8 mouse cellular contexts compared by ENCODE assay signal in the genomic region with DNA sequence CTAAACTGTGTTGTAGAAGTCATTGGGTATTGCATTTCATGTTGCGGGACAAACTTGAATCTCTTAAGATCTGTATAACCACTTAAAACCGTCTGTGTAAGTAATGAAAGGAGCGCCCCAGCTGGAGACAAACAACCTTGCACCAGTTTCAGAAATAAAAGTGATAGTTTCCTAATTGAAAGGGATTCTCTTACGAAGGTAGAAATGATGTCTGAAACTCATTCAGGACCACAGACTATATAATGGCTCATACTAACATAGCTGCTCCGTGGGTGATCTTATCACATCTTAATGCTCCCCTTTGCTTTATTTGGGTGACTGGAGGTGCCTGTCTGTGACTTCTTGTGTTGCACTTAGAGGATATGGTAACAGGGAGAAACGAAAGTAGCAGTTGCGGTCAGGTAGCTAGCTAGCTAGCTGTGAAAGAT. TPM values are rescaled to one million over a fixed set of nuclear protein-coding genes. Genes with fewer than 3 reads are reported as not detected.
DNase-seq lines count a peak whose midpoint lies in the region; ATAC-seq and TF ChIP-seq lines count a peak whose summit lies in the region.

No protein-coding gene starts in this region.

- peaks cover 8% of the 10 kb centered on the region; the same call in 1 of the 2 replicates for H3K4me1 ChIP-seq in cerebellum, adult 2 months (ENCODE audit: control insufficient read depth, insufficient read depth, low read length)
- H3K4me1 ChIP-seq in embryonic facial prominence, embryonic 14.5 days (ENCODE audit: control insufficient read depth, insufficient read depth, low read length): no peaks in the 10 kb centered on the region
- H3K4me1 ChIP-seq in intestine, embryonic 14.5 days (replicated peaks; ENCODE audit: control insufficient read depth, insufficient read depth, low read length): peaks cover 7% of the 10 kb centered on the region
- H3K4me1 ChIP-seq in midbrain, embryonic 10.5 days: peaks cover 10% of the 10 kb centered on the region

- H3K36me3 ChIP-seq in embryonic facial prominence, embryonic 14.5 days (ENCODE audit: control insufficient read depth, insufficient read depth, low read length): no peaks in the 10 kb centered on the region
- no peaks in the 10 kb centered on the region for H3K36me3 ChIP-seq in intestine, embryonic 14.5 days (ENCODE audit: control insufficient read depth, insufficient read depth, low read length)
- H3K36me3 ChIP-seq in midbrain, embryonic 10.5 days: no peaks in the 10 kb centered on the region

- DNase-seq in cerebellum, adult 2 months: no peak
- DNase-seq in cerebellum, postnatal 25 days: no peak
- peak; percentile 76 for DNase-seq in CD4-positive, CD25-positive, alpha-beta regulatory T cell, adult 2 months (ENCODE audit: low read depth, low spot score)
- peak; percentile 48 for DNase-seq in embryonic facial prominence, embryonic 14.5 days (ENCODE audit: low spot score)
- no peak for DNase-seq in intestine, embryonic 14.5 days (ENCODE audit: low spot score)
- DNase-seq in midbrain, embryonic 10.5 days (ENCODE audit: low spot score): no peak
- DNase-seq in left cerebral cortex, postnatal 10 days (ENCODE audit: extremely low spot score in 1 of 2, low spot score in 2 of 2): no peak
- no peak for DNase-seq in cerebellum, adult 11-12 months

- H3K4me2 ChIP-seq in embryonic facial prominence, embryonic 14.5 days (ENCODE audit: low read depth, low read length): peak overlapping the region; percentile 57
- H3K4me2 ChIP-seq in intestine, embryonic 14.5 days (ENCODE audit: low read length): peak overlapping the region; percentile 77

- no peak for ATAC-seq in embryonic facial prominence, embryonic 14.5 days (ENCODE audit: low read depth)
- no peak for ATAC-seq in intestine, embryonic 14.5 days (replicated peaks; ENCODE audit: low FRiP score, low TSS enrichment, low read depth)

- WGBS in cerebellum, adult 2 months: 27% methylated on average over 7 of the region's 7 CpGs
- 33% methylated on average over 7 of the region's 7 CpGs for WGBS in embryonic facial prominence, embryonic 14.5 days
- 37% methylated on average over 7 of the region's 7 CpGs for WGBS in intestine, embryonic 14.5 days
- WGBS in midbrain, embryonic 10.5 days: 44% methylated on average over 7 of the region's 7 CpGs

- H3K27me3 ChIP-seq in cerebellum, adult 2 months (ENCODE audit: control insufficient read depth, insufficient read depth, low read length): no peaks in the 10 kb centered on the region
- no peaks in the 10 kb centered on the region for H3K27me3 ChIP-seq in embryonic facial prominence, embryonic 14.5 days (replicated peaks; ENCODE audit: control insufficient read depth, insufficient read depth, low read length)
- H3K27me3 ChIP-seq in intestine, embryonic 14.5 days (replicated peaks; ENCODE audit: control insufficient read depth, insufficient read depth, low read length): no peaks in the 10 kb centered on the region
- peaks cover 12% of the 10 kb centered on the region; the same call in 1 of the 2 replicates for H3K27me3 ChIP-seq in midbrain, embryonic 10.5 days (ENCODE audit: low read depth, poor library complexity, severe bottlenecking)

- no peak overlapping the region for H3K9ac ChIP-seq in embryonic facial prominence, embryonic 14.5 days (ENCODE audit: low read depth, low read length)
- 0 out of 2 replicates have a peak overlapping the region, but pooled peaks have one; percentile 64 for H3K9ac ChIP-seq in intestine, embryonic 14.5 days (ENCODE audit: low read length)

- TF ChIP-seq POLR2A in cerebellum, adult 2 months (IDR thresholded peaks at IDR 0.05; ENCODE audit: borderline replicate concordance, insufficient read depth, low read length): no peak

- H3K4me3 ChIP-seq in cerebellum, adult 2 months (replicated peaks; ENCODE audit: insufficient read depth, low read depth, low read length): peak overlapping the region; percentile 60
- peak overlapping the region; percentile 75 for H3K4me3 ChIP-seq in embryonic facial prominence, embryonic 14.5 days (ENCODE audit: low read depth, low read length)
- H3K4me3 ChIP-seq in intestine, embryonic 14.5 days (ENCODE audit: low read depth, low read length): peak overlapping the region; percentile 74
- H3K4me3 ChIP-seq in midbrain, embryonic 10.5 days: peak overlapping the region; percentile 81

- no peak overlapping the region for H3K27ac ChIP-seq in cerebellum, adult 2 months (ENCODE audit: insufficient read depth, low read length)
- no peak overlapping the region for H3K27ac ChIP-seq in embryonic facial prominence, embryonic 14.5 days (replicated peaks; ENCODE audit: low read depth, low read length)
- H3K27ac ChIP-seq in intestine, embryonic 14.5 days (ENCODE audit: low read depth): no peak overlapping the region
- H3K27ac ChIP-seq in midbrain, embryonic 10.5 days (replicated peaks): no peak overlapping the region

- no peak for TF ChIP-seq CTCF in cerebellum, adult 2 months (IDR thresholded peaks at IDR 0.05; ENCODE audit: borderline replicate concordance, insufficient read depth, low read depth, low read length)

- intact Hi-C loops in left cerebral cortex, postnatal 10 days (cut with DNase I): no loop called here

- H3K9me3 ChIP-seq in embryonic facial prominence, embryonic 14.5 days (ENCODE audit: control insufficient read depth, low read length): no peaks in the 10 kb centered on the region
- H3K9me3 ChIP-seq in intestine, embryonic 14.5 days (ENCODE audit: control insufficient read depth, low read length): no peaks in the 10 kb centered on the region
- H3K9me3 ChIP-seq in midbrain, embryonic 10.5 days (replicated peaks): no peaks in the 10 kb centered on the region

RNA-seq across cellular contexts. Expression of gene Herc3, which starts 1.3 kb away (rescaled TPM):
- polyA plus RNA-seq in cerebellum, adult 2 months (2012; rRNA removed): 113 and 133 TPM in 2 replicates
- polyA plus RNA-seq in embryonic facial prominence, embryonic 14.5 days (2014; fragmentation: Nextera tagmentation; extraction: Ambion mirVana): 10.4 and 13.8 TPM in 2 replicates
- 9.8 and 13.5 TPM in 2 replicates for polyA plus RNA-seq in intestine, embryonic 14.5 days (2014; fragmentation: Nextera tagmentation; extraction: Ambion mirVana)
- 5.7 and 8.7 TPM in 2 replicates for polyA plus RNA-seq in midbrain, embryonic 10.5 days (2016; fragmentation: Nextera tagmentation; extraction: Ambion mirVana)
- 100 to 1,000 TPM; 265 to 270 TPM for total RNA-seq in left cerebral cortex, postnatal 10 days (2021)

Comparison
In these comparisons a context has a peak if more than half of its experiments do, and no peak if none do; other contexts are left out.
1. DNase-seq: peak in CD4-positive, CD25-positive, alpha-beta regulatory T cell, adult 2 months (single experiment) and embryonic facial prominence, embryonic 14.5 days (single experiment); none in cerebellum, adult 2 months (0 of 2), cerebellum, postnatal 25 days (0 of 2), intestine, embryonic 14.5 days (single experiment), midbrain, embryonic 10.5 days (single experiment), left cerebral cortex, postnatal 10 days (0 of 2) and cerebellum, adult 11-12 months (single experiment).
2. Peak in every context shown above with its lines, with median percentiles within 50 percentile points of each other: H3K4me3 ChIP-seq.